Mouse (Mus musculus): ENCODE results near the gene Lpar5. TPM values are rescaled to one million over a fixed set of nuclear protein-coding genes. Genes with fewer than 3 reads are reported as not detected.

Gene Lpar5
- polyA plus RNA-seq, 1 experiment from 2014 or later, result not detected

- Histone ChIP-seq H3K9ac (ENCODE audit: low read length) (peak within 1 kb of the TSS; percentile 97), H3K36me3 (ENCODE audit: control insufficient read depth, insufficient read depth, low read length) (peaks cover 28% of the 10 kb centered on the region), H3K4me2 (ENCODE audit: low read length) (peak within 1 kb of the TSS; percentile 80), H3K9me3 (ENCODE audit: control insufficient read depth, low read length) (no peaks in the 10 kb centered on the region), H3K4me3 (ENCODE audit: control insufficient read depth in 1 of 2, insufficient read depth in 1 of 2, low read depth in 1 of 2, low read length in 2 of 2) (peak within 1 kb of the TSS; percentile 93 to 99), H3K4me1 (ENCODE audit: control insufficient read depth in 2 of 2, insufficient read depth in 2 of 2, low read length in 2 of 2) (peaks cover 21 to 33% of the 10 kb centered on the region in 2 experiments), H3K27ac (replicated peaks in 1 of 2; ENCODE audit: control insufficient read depth in 1 of 2, insufficient read depth in 1 of 2, low read depth in 2 of 2, low read length in 2 of 2) (peak within 1 kb of the TSS; percentile 93 to 97), H3K27me3 (ENCODE audit: control insufficient read depth, insufficient read depth, low read length) (no peaks in the 10 kb centered on the region)
- peak; percentile 72 for ATAC-seq (ENCODE audit: insufficient number of reproducible peaks, insufficient read depth, low FRiP score, low read depth)
- WGBS, result 4% methylated on average over 33 of the region's 45 CpGs
Observed at GRCm38 (mm10) chr6:125095391-125096278, 27.9 kb downstream of the Lpar5 start, which contains the start of gene Chd4. Gene Chd4 (plus strand): TSS chr6:125095981.

- H3K27ac ChIP-seq (replicated peaks in 1 of 2; ENCODE audit: control insufficient read depth in 1 of 2, insufficient read depth in 1 of 2, low read depth in 2 of 2, low read length in 2 of 2), result peak overlapping the region; percentile 93 to 97
- H3K36me3 ChIP-seq (ENCODE audit: control insufficient read depth, insufficient read depth, low read length), result peaks cover 34% of the 10 kb centered on the region
- no peaks in the 10 kb centered on the region for H3K27me3 ChIP-seq (ENCODE audit: control insufficient read depth, insufficient read depth, low read length)
- ATAC-seq (ENCODE audit: insufficient number of reproducible peaks, insufficient read depth, low FRiP score, low read depth), result 0 out of 2 replicates have a peak, but pooled peaks have one; percentile 0
- H3K4me3 ChIP-seq (ENCODE audit: control insufficient read depth in 1 of 2, insufficient read depth in 1 of 2, low read depth in 1 of 2, low read length in 2 of 2), result peak overlapping the region; percentile 93 to 99
- H3K4me1 ChIP-seq (ENCODE audit: control insufficient read depth in 2 of 2, insufficient read depth in 2 of 2, low read length in 2 of 2), result peaks cover 21 to 30% of the 10 kb centered on the region in 2 experiments
- peak overlapping the region; percentile 80 for H3K4me2 ChIP-seq (ENCODE audit: low read length)
- no peaks in the 10 kb centered on the region for H3K9me3 ChIP-seq (ENCODE audit: control insufficient read depth, low read length)
- peak overlapping the region; percentile 97 for H3K9ac ChIP-seq (ENCODE audit: low read length)
- under 1% methylated on average over 15 of the region's 32 CpGs for whole genome bisulfite sequencing
Observed at GRCm38 (mm10) chr6:125096279-125096596, 28.5 kb downstream of the Lpar5 start.

GRCm38 (mm10) chr6:125096597-125097345 is 29.1 kb downstream of the Lpar5 start:
- Histone ChIP-seq H3K27me3 (ENCODE audit: control insufficient read depth, insufficient read depth, low read length) (no peaks in the 10 kb centered on the region), H3K4me1 (ENCODE audit: control insufficient read depth in 2 of 2, insufficient read depth in 2 of 2, low read length in 2 of 2) (peaks cover 21 to 30% of the 10 kb centered on the region in 2 experiments), H3K27ac (replicated peaks in 1 of 2; ENCODE audit: control insufficient read depth in 1 of 2, insufficient read depth in 1 of 2, low read depth in 2 of 2, low read length in 2 of 2) (peak overlapping the region; percentile 90 to 97), H3K4me2 (ENCODE audit: low read length) (peak overlapping the region; percentile 80), H3K9ac (ENCODE audit: low read length) (peak overlapping the region; percentile 97), H3K36me3 (ENCODE audit: control insufficient read depth, insufficient read depth, low read length) (peaks cover 39% of the 10 kb centered on the region), H3K4me3 (ENCODE audit: control insufficient read depth in 1 of 2, insufficient read depth in 1 of 2, low read depth in 1 of 2, low read length in 2 of 2) (peak overlapping the region; percentile 93 to 99), H3K9me3 (ENCODE audit: control insufficient read depth, low read length) (no peaks in the 10 kb centered on the region)
- WGBS, result under 1% methylated on average over 33 of the region's 44 CpGs
- peak; percentile 57 for ATAC-seq (ENCODE audit: insufficient number of reproducible peaks, insufficient read depth, low FRiP score, low read depth)

GRCm38 (mm10) chr6:125097346-125097689 is 29.6 kb downstream of the Lpar5 start:
- Histone ChIP-seq H3K4me3 (ENCODE audit: control insufficient read depth in 1 of 2, insufficient read depth in 1 of 2, low read depth in 1 of 2, low read length in 2 of 2) (peak overlapping the region; percentile 93 to 99), H3K4me1 (ENCODE audit: control insufficient read depth in 2 of 2, insufficient read depth in 2 of 2, low read length in 2 of 2) (peaks cover 21 to 30% of the 10 kb centered on the region in 2 experiments), H3K27me3 (ENCODE audit: control insufficient read depth, insufficient read depth, low read length) (no peaks in the 10 kb centered on the region), H3K9ac (ENCODE audit: low read length) (peak overlapping the region; percentile 97), H3K4me2 (ENCODE audit: low read length) (peak overlapping the region; percentile 80), H3K27ac (replicated peaks in 1 of 2; ENCODE audit: control insufficient read depth in 1 of 2, insufficient read depth in 1 of 2, low read depth in 2 of 2, low read length in 2 of 2) (peak overlapping the region; percentile 90 to 97), H3K36me3 (ENCODE audit: control insufficient read depth, insufficient read depth, low read length) (peaks cover 45% of the 10 kb centered on the region), H3K9me3 (ENCODE audit: control insufficient read depth, low read length) (no peaks in the 10 kb centered on the region)
- ATAC-seq (ENCODE audit: insufficient number of reproducible peaks, insufficient read depth, low FRiP score, low read depth), result 0 out of 2 replicates have a peak, but pooled peaks have one; percentile 2
- WGBS, result under 1% methylated on average over 12 of the region's 12 CpGs

- Histone ChIP-seq H3K9ac (ENCODE audit: low read length) (peak overlapping the region; percentile 97), H3K4me3 (ENCODE audit: control insufficient read depth in 1 of 2, insufficient read depth in 1 of 2, low read depth in 1 of 2, low read length in 2 of 2) (peak overlapping the region; percentile 93 to 99), H3K27me3 (ENCODE audit: control insufficient read depth, insufficient read depth, low read length) (no peaks in the 10 kb centered on the region), H3K9me3 (ENCODE audit: control insufficient read depth, low read length) (no peaks in the 10 kb centered on the region), H3K4me1 (ENCODE audit: control insufficient read depth in 2 of 2, insufficient read depth in 2 of 2, low read length in 2 of 2) (peaks cover 21 to 30% of the 10 kb centered on the region in 2 experiments), H3K4me2 (ENCODE audit: low read length) (peak overlapping the region; percentile 80), H3K27ac (replicated peaks in 1 of 2; ENCODE audit: control insufficient read depth in 1 of 2, insufficient read depth in 1 of 2, low read depth in 2 of 2, low read length in 2 of 2) (no peak overlapping the region), H3K36me3 (ENCODE audit: control insufficient read depth, insufficient read depth, low read length) (peaks cover 51% of the 10 kb centered on the region)
- ATAC-seq (ENCODE audit: insufficient number of reproducible peaks, insufficient read depth, low FRiP score, low read depth), result no peak
- WGBS, result 43% methylated on average over 8 of the region's 8 CpGs
Observed at GRCm38 (mm10) chr6:125097951-125098350, 30.2 kb downstream of the Lpar5 start.

GRCm38 (mm10) chr6:125098513-125098912 is 30.8 kb downstream of the Lpar5 start:
- Histone ChIP-seq H3K9me3 (ENCODE audit: control insufficient read depth, low read length) (no peaks in the 10 kb centered on the region), H3K9ac (ENCODE audit: low read length) (peak overlapping the region; percentile 97), H3K4me3 (ENCODE audit: control insufficient read depth in 1 of 2, insufficient read depth in 1 of 2, low read depth in 1 of 2, low read length in 2 of 2) (peak overlapping the region; percentile 93 to 99; a peak in 3 of 4 replicates), H3K36me3 (ENCODE audit: control insufficient read depth, insufficient read depth, low read length) (peaks cover 57% of the 10 kb centered on the region), H3K27me3 (ENCODE audit: control insufficient read depth, insufficient read depth, low read length) (no peaks in the 10 kb centered on the region), H3K4me2 (ENCODE audit: low read length) (peak overlapping the region; percentile 80), H3K4me1 (ENCODE audit: control insufficient read depth in 2 of 2, insufficient read depth in 2 of 2, low read length in 2 of 2) (peaks cover 21 to 30% of the 10 kb centered on the region in 2 experiments), H3K27ac (replicated peaks in 1 of 2; ENCODE audit: control insufficient read depth in 1 of 2, insufficient read depth in 1 of 2, low read depth in 2 of 2, low read length in 2 of 2) (no peak overlapping the region)
- ATAC-seq (ENCODE audit: insufficient number of reproducible peaks, insufficient read depth, low FRiP score, low read depth), result no peak
- 39% methylated on average over 3 of the region's 3 CpGs for WGBS

- peak overlapping the region; percentile 21 to 99; a peak in 3 of 4 replicates for H3K4me3 ChIP-seq (ENCODE audit: control insufficient read depth in 1 of 2, insufficient read depth in 1 of 2, low read depth in 1 of 2, low read length in 2 of 2)
- H3K9me3 ChIP-seq (ENCODE audit: control insufficient read depth, low read length), result no peaks in the 10 kb centered on the region
- ATAC-seq (ENCODE audit: insufficient number of reproducible peaks, insufficient read depth, low FRiP score, low read depth), result no peak
- peaks cover 21 to 33% of the 10 kb centered on the region in 2 experiments for H3K4me1 ChIP-seq (ENCODE audit: control insufficient read depth in 2 of 2, insufficient read depth in 2 of 2, low read length in 2 of 2)
- H3K9ac ChIP-seq (ENCODE audit: low read length), result peak overlapping the region; percentile 97
- 39% methylated on average over 5 of the region's 5 CpGs for WGBS
- no peaks in the 10 kb centered on the region for H3K27me3 ChIP-seq (ENCODE audit: control insufficient read depth, insufficient read depth, low read length)
- peaks cover 66% of the 10 kb centered on the region for H3K36me3 ChIP-seq (ENCODE audit: control insufficient read depth, insufficient read depth, low read length)
- H3K4me2 ChIP-seq (ENCODE audit: low read length), result peak overlapping the region; percentile 80
- peak overlapping the region; percentile 53 to 66 for H3K27ac ChIP-seq (replicated peaks in 1 of 2; ENCODE audit: control insufficient read depth in 1 of 2, insufficient read depth in 1 of 2, low read depth in 2 of 2, low read length in 2 of 2)
Observed at GRCm38 (mm10) chr6:125099421-125099971, 31.8 kb downstream of the Lpar5 start.
